Mouse (Mus musculus): ENCODE data around the gene Rdh1. TPM values are rescaled to one million over a fixed set of nuclear protein-coding genes. Genes with fewer than 3 reads are reported as not detected.
"Not testable (repeated sequence)": the region's sequence is repeated elsewhere in the genome, so short reads cannot be mapped to it uniquely, and the experiment has no call there.

Rdh1 gene
- polyA plus RNA-seq, 1 experiment from 2014 or later: not detected

DNA sequence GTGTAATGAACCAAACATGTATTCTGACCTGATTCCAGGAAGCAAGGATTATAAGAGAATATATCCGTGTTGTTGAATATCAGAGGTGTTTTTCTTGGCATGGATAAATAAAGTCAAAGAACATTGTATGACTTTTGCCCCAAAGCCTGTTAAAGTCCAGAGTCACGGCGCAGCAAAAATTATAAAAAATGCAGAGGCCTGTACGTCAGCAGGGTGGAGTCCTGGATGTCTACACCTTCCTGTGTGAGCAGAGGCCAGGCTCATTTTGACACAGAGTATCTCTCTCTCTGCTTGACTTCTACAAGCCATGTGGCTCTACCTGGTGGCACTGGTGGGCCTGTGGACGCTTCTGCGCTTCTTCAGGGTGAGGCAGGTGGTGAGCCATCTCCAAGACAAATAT lies 41.4 kb downstream of the Rdh1 start, which contains the start of gene Rdh16:
Gene Rdh16 (plus strand): TSS at position 262 of the 400 bp plus-strand sequence.
- Histone ChIP-seq H3K4me1 (no peaks in the 10 kb centered on the region), H3K4me2 (replicated peaks) (no peak within 1 kb of the TSS), H3K27me3 (no peaks in the 10 kb centered on the region), H3K9ac (no peak within 1 kb of the TSS), H3K36me3 (no peaks in the 10 kb centered on the region), H3K9me3 (no peaks in the 10 kb centered on the region; the same call in 1 of the 2 replicates), H3K4me3 (no peak within 1 kb of the TSS), H3K27ac (no peak within 1 kb of the TSS)
- 88% methylated on average over 6 of the region's 6 CpGs for WGBS
- ATAC-seq (ENCODE audit: insufficient number of reproducible peaks, insufficient read depth, low FRiP score, low TSS enrichment): no peak

DNA sequence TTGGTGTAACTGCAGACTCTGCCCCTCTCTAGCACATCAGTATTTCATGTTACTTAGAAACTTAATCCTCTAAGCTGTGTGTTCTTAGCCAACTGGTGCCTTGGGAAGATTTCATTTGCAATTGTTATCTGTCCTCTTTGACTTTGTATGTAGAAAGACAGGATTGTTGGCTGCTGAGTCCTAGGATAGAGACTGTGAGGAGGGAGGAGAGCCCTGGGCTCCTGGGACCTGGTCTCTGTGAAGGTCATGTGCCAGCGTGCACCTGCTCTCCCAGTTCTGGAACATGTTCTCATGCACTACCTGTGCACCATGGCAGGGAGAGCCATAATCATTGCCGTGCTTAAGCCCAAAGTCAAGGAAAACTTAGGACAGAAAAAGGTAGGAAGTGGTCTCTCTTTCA lies 42.1 kb downstream of the Rdh1 start:
- no peak overlapping the region for H3K9ac ChIP-seq
- H3K4me1 ChIP-seq: no peaks in the 10 kb centered on the region
- H3K27me3 ChIP-seq: no peaks in the 10 kb centered on the region
- no peak overlapping the region for H3K4me3 ChIP-seq
- no peak overlapping the region for H3K27ac ChIP-seq
- H3K36me3 ChIP-seq: no peaks in the 10 kb centered on the region
- WGBS: 84% methylated on average over 2 of the region's 2 CpGs
- ATAC-seq (ENCODE audit: insufficient number of reproducible peaks, insufficient read depth, low FRiP score, low TSS enrichment): no peak
- no peaks in the 10 kb centered on the region; the same call in 1 of the 2 replicates for H3K9me3 ChIP-seq
- no peak overlapping the region for H3K4me2 ChIP-seq (replicated peaks)

DNA sequence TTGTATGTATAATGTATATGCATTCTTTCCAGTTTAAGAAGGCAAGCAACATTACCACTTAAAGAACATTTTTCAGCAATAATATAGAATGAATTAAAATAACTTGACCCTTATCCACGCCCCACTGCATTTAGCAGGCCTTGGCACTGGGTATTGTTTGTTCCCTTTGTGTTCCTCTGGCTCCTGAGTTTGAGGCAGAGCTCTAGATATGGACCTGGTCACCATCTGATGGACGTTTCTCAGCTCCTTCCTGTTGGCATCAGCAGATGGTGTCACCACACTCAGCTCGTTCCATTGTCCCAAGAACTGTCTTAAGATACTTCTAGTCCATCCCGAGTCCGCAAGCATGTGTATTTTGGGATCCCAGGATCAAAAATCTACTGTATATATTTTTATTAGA lies 42.7 kb downstream of the Rdh1 start:
- H3K4me3 ChIP-seq: no peak overlapping the region
- no peak overlapping the region for H3K9ac ChIP-seq
- H3K4me1 ChIP-seq: no peaks in the 10 kb centered on the region
- no peak for ATAC-seq (ENCODE audit: insufficient number of reproducible peaks, insufficient read depth, low FRiP score, low TSS enrichment)
- 79% methylated on average over 5 of the region's 5 CpGs for WGBS
- H3K4me2 ChIP-seq (replicated peaks): no peak overlapping the region
- H3K27me3 ChIP-seq: no peaks in the 10 kb centered on the region
- no peaks in the 10 kb centered on the region for H3K36me3 ChIP-seq
- H3K27ac ChIP-seq: no peak overlapping the region
- no peaks in the 10 kb centered on the region for H3K9me3 ChIP-seq

DNA sequence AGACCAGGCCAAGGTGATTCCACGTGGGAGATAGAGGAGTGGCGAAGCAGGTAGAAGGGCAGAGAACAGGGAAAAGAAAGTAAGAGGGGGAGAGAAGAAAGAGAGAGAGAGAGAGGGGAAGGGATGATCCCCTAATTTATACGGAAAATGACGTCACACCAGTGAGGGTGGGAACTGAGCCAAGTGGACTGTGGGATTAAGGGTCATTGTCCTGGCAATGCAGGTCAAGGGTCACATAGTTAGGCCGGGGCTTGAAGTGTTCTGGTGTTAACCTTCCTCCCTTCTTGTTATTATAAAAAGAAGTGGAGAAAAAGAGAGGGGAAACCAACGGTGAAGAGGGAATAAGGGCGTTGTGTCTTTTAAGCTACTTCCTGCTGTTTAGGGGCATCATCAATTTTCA lies 44.9 kb downstream of the Rdh1 start:
- H3K9ac ChIP-seq: no peak overlapping the region
- no peaks in the 10 kb centered on the region for H3K27me3 ChIP-seq
- no peaks in the 10 kb centered on the region for H3K4me1 ChIP-seq
- H3K4me3 ChIP-seq: no peak overlapping the region
- no peak overlapping the region for H3K4me2 ChIP-seq (replicated peaks)
- no peak overlapping the region for H3K27ac ChIP-seq
- WGBS: 65% methylated on average over 7 of the region's 7 CpGs
- no peaks in the 10 kb centered on the region for H3K9me3 ChIP-seq
- H3K36me3 ChIP-seq: no peaks in the 10 kb centered on the region
- no peak for ATAC-seq (ENCODE audit: insufficient number of reproducible peaks, insufficient read depth, low FRiP score, low TSS enrichment)

DNA sequence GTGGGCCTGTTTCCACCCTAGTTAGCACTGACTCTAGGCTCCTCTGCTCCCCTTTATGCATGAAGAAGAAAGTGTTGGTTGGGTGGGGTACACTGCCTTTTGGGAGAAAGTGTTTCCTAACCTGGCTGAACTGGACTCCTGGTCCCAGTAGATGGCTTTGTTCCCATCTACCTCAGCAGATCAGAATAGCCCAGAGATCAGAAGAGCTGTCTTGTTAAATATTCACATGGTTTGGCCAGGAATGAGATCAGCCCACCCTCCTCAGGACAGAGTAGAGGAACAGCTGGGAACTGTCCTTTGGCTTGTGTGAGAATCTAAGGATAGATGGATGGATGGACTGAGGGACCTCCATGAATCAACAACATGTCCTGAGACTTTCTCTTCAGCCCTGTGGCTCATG lies 56.4 kb downstream of the Rdh1 start:
- no peak overlapping the region for H3K27ac ChIP-seq
- no peak for ATAC-seq (ENCODE audit: insufficient number of reproducible peaks, insufficient read depth, low FRiP score, low TSS enrichment)

DNA sequence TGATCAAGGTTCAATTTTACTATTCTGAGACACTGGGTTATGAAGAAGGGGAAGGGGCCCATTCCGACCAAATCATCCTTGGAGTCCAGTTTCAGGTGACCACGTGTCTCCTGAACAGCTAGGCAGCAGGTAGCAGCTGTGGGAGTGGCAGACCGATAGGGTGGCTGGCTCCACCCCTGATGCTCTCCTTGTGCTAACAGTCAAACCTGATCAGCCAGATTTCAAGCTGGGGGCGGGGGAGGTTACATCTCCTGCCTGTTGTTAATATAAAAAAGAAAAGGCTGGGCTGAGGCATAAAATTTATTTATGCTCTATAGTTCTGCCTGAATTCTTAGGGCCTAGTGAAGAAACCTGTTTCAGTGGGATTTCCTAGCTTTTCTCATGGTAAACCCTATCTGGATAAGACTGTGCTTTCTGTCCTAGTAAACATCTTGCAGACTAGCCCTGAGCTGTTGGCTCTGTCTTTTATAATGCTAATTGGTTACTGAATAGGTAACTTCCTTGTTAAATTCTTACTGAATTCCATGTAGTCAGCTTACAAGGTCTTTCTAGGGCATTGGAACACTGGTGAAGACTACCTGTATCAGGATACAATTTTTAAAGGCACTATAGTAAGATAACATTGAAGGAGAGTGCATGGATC lies 57.9 kb downstream of the Rdh1 start:
- not testable (repeated sequence) for ATAC-seq (ENCODE audit: insufficient number of reproducible peaks, insufficient read depth, low FRiP score, low TSS enrichment); H3K4me2 ChIP-seq (replicated peaks); H3K4me1 ChIP-seq; H3K27me3 ChIP-seq; H3K9me3 ChIP-seq; H3K4me3 ChIP-seq; H3K9ac ChIP-seq; H3K36me3 ChIP-seq; H3K27ac ChIP-seq
- 69% methylated on average over 4 of the region's 4 CpGs for WGBS

More for the DNA sequence above, 56.4 kb downstream of the Rdh1 start:
- no peaks in the 10 kb centered on the region for H3K9me3 ChIP-seq
- no peak overlapping the region for H3K4me3 ChIP-seq
- H3K36me3 ChIP-seq: no peaks in the 10 kb centered on the region
- H3K27me3 ChIP-seq: no peaks in the 10 kb centered on the region
- no peak overlapping the region for H3K4me2 ChIP-seq (replicated peaks)
- H3K4me1 ChIP-seq: no peaks in the 10 kb centered on the region
- H3K9ac ChIP-seq: no peak overlapping the region

Other genes with a start within 250 kb of the Rdh1 start
- gene Ndufa4l2, start 244.8 kb upstream of the Rdh1 start, polyA plus RNA-seq (2016; fragmentation: Nextera tagmentation; extraction: Ambion mirVana): 2.9 and 3.4 TPM in 2 replicates
- gene Shmt2, start 237.3 kb upstream of the Rdh1 start, polyA plus RNA-seq (2016; fragmentation: Nextera tagmentation; extraction: Ambion mirVana): 82.4 and 88.2 TPM in 2 replicates
- gene Nxph4, start 225.2 kb upstream of the Rdh1 start, polyA plus RNA-seq (2016; fragmentation: Nextera tagmentation; extraction: Ambion mirVana): 6.5 and 8.0 TPM in 2 replicates
- gene Lrp1, start 138.6 kb upstream of the Rdh1 start, polyA plus RNA-seq (2016; fragmentation: Nextera tagmentation; extraction: Ambion mirVana): 115 TPM in 2 replicates
- 13.0 and 13.3 TPM in 2 replicates for gene Stat6, start 116.7 kb upstream of the Rdh1 start, polyA plus RNA-seq (2016; fragmentation: Nextera tagmentation; extraction: Ambion mirVana)
- gene Nemp1, start 92.8 kb upstream of the Rdh1 start, polyA plus RNA-seq (2016; fragmentation: Nextera tagmentation; extraction: Ambion mirVana): 9.0 and 11.9 TPM in 2 replicates
- gene Nab2, start 91.2 kb upstream of the Rdh1 start, polyA plus RNA-seq (2016; fragmentation: Nextera tagmentation; extraction: Ambion mirVana): 18.8 and 19.5 TPM in 2 replicates
- 0.20 and 0.58 TPM in 2 replicates for gene Myo1a, start 54.6 kb upstream of the Rdh1 start, polyA plus RNA-seq (2016; fragmentation: Nextera tagmentation; extraction: Ambion mirVana)
- gene Tac2, start 35.2 kb upstream of the Rdh1 start, polyA plus RNA-seq (2016; fragmentation: Nextera tagmentation; extraction: Ambion mirVana): 1.2 and 2.1 TPM in 2 replicates
- gene Zbtb39, start 20.2 kb upstream of the Rdh1 start, polyA plus RNA-seq (2016; fragmentation: Nextera tagmentation; extraction: Ambion mirVana): 4.8 and 5.2 TPM in 2 replicates
- gene Gpr182, start 8.0 kb upstream of the Rdh1 start, polyA plus RNA-seq (2016; fragmentation: Nextera tagmentation; extraction: Ambion mirVana): 0.48 and 0.70 TPM in 2 replicates
- 0.09 TPM in 1 of 2 replicates, not detected in the other for gene Rdh16f1, start 66 bp downstream of the Rdh1 start, polyA plus RNA-seq (2016; fragmentation: Nextera tagmentation; extraction: Ambion mirVana)
- 0.09 TPM in 1 of 2 replicates, not detected in the other for gene Rdh9, start 16.7 kb downstream of the Rdh1 start, polyA plus RNA-seq (2016; fragmentation: Nextera tagmentation; extraction: Ambion mirVana)
- gene Rdh16, start 41.4 kb downstream of the Rdh1 start, polyA plus RNA-seq (2016; fragmentation: Nextera tagmentation; extraction: Ambion mirVana): not detected in 2 replicates
- not detected in 2 replicates for gene Rdh19, start 90.2 kb downstream of the Rdh1 start, polyA plus RNA-seq (2016; fragmentation: Nextera tagmentation; extraction: Ambion mirVana)
- gene Rdh16f2, start 106.8 kb downstream of the Rdh1 start, polyA plus RNA-seq (2016; fragmentation: Nextera tagmentation; extraction: Ambion mirVana): not detected in 2 replicates
- not detected in 2 replicates for gene Rdh7, start 129.1 kb downstream of the Rdh1 start, polyA plus RNA-seq (2016; fragmentation: Nextera tagmentation; extraction: Ambion mirVana)
- gene Sdr9c7, start 138.8 kb downstream of the Rdh1 start, polyA plus RNA-seq (2016; fragmentation: Nextera tagmentation; extraction: Ambion mirVana): not detected in 2 replicates
- gene Hsd17b6, start 247.9 kb downstream of the Rdh1 start, polyA plus RNA-seq (2016; fragmentation: Nextera tagmentation; extraction: Ambion mirVana): not detected in 2 replicates